Mouse (Mus musculus): ENCODE data around the gene Lamb1. TPM values are rescaled to one million over a fixed set of nuclear protein-coding genes. Genes with fewer than 3 reads are reported as not detected.
A peak's percentile ranks its signal among the peaks of the same experiment; 100 is the strongest.

The Lamb1 gene
- polyA plus RNA-seq, 1 experiment from 2014 or later: 42.6 TPM

- H3K4me1 ChIP-seq (ENCODE audit: control insufficient read depth, insufficient read depth, low read length): no peaks in the 10 kb centered on the region
- DNase-seq (ENCODE audit: low spot score) (no peak), ATAC-seq (replicated peaks; ENCODE audit: insufficient number of reproducible peaks, low FRiP score, low TSS enrichment, low read depth) (no peak)
- H3K4me3 ChIP-seq (ENCODE audit: low read depth, low read length): no peak overlapping the region
- no peaks in the 10 kb centered on the region for H3K27me3 ChIP-seq (ENCODE audit: control insufficient read depth, insufficient read depth, low read length)
- no peak overlapping the region for H3K4me2 ChIP-seq (ENCODE audit: low read depth, low read length)
- H3K9me3 ChIP-seq (replicated peaks; ENCODE audit: control insufficient read depth, low read length): no peaks in the 10 kb centered on the region
- no peak overlapping the region for H3K9ac ChIP-seq (replicated peaks; ENCODE audit: low read length)
- H3K27ac ChIP-seq (replicated peaks; ENCODE audit: low read depth, low read length): no peak overlapping the region
- H3K36me3 ChIP-seq (replicated peaks; ENCODE audit: control insufficient read depth, insufficient read depth, low read depth, low read length): no peaks in the 10 kb centered on the region
- WGBS: 73% methylated on average over 9 of the region's 9 CpGs
Observed at GRCm38 (mm10) chr12:31256121-31256903, 8.7 kb upstream of the Lamb1 start.

GRCm38 (mm10) chr12:31261882-31262281 lies 3.2 kb upstream of the Lamb1 start:
- H3K36me3 ChIP-seq (replicated peaks; ENCODE audit: control insufficient read depth, insufficient read depth, low read depth, low read length): no peaks in the 10 kb centered on the region
- H3K27me3 ChIP-seq (ENCODE audit: control insufficient read depth, insufficient read depth, low read length): no peaks in the 10 kb centered on the region
- no peak overlapping the region for H3K4me3 ChIP-seq (ENCODE audit: low read depth, low read length)
- DNase-seq (ENCODE audit: low spot score) (no peak), ATAC-seq (replicated peaks; ENCODE audit: insufficient number of reproducible peaks, low FRiP score, low TSS enrichment, low read depth) (no peak)
- no peaks in the 10 kb centered on the region for H3K4me1 ChIP-seq (ENCODE audit: control insufficient read depth, insufficient read depth, low read length)
- WGBS: 80% methylated on average over 3 of the region's 3 CpGs
- no peak overlapping the region for H3K9ac ChIP-seq (replicated peaks; ENCODE audit: low read length)
- no peaks in the 10 kb centered on the region for H3K9me3 ChIP-seq (replicated peaks; ENCODE audit: control insufficient read depth, low read length)
- H3K4me2 ChIP-seq (ENCODE audit: low read depth, low read length): no peak overlapping the region
- H3K27ac ChIP-seq (replicated peaks; ENCODE audit: low read depth, low read length): no peak overlapping the region

DNA sequence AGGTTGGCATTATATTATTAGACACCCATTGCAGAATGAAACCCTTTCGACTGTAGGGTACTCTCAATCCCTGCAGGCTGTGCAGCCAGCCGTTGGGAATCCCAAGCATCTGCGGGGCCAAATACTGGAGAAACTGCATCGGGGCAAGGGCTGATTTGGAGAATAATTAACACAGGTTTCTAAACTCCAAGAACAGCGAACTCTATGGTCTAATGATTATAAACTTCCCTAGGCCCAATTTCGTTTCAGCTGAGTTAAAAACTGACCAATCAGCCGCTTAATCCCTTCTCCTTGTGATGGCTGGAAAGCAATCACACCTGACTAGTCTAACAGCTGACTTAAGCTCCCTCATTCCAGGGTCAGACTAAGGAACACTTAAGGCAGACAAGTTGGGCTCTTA lies 1.1 kb upstream of the Lamb1 start:
- WGBS: 28% methylated on average over 7 of the region's 7 CpGs
- H3K27ac ChIP-seq (replicated peaks; ENCODE audit: low read depth, low read length): no peak overlapping the region
- H3K4me3 ChIP-seq (ENCODE audit: low read depth, low read length): no peak overlapping the region
- H3K4me2 ChIP-seq (ENCODE audit: low read depth, low read length): no peak overlapping the region; the same call in 1 of the 2 replicates
- no peak for ATAC-seq (replicated peaks; ENCODE audit: insufficient number of reproducible peaks, low FRiP score, low TSS enrichment, low read depth)
- no peaks in the 10 kb centered on the region for H3K36me3 ChIP-seq (replicated peaks; ENCODE audit: control insufficient read depth, insufficient read depth, low read depth, low read length)
- H3K4me1 ChIP-seq (ENCODE audit: control insufficient read depth, insufficient read depth, low read length): peaks cover 2% of the 10 kb centered on the region; the same call in 1 of the 2 replicates
- no peak overlapping the region for H3K9ac ChIP-seq (replicated peaks; ENCODE audit: low read length)
- H3K27me3 ChIP-seq (ENCODE audit: control insufficient read depth, insufficient read depth, low read length): no peaks in the 10 kb centered on the region
- H3K9me3 ChIP-seq (replicated peaks; ENCODE audit: control insufficient read depth, low read length): no peaks in the 10 kb centered on the region
- no peak for DNase-seq (ENCODE audit: low spot score)

GRCm38 (mm10) chr12:31265722-31266431 lies 843 bp downstream of the Lamb1 start:
- DNase-seq (ENCODE audit: low spot score) (peak; percentile 73), ATAC-seq (replicated peaks; ENCODE audit: insufficient number of reproducible peaks, low FRiP score, low TSS enrichment, low read depth) (peak; percentile 40; the same call in 1 of the 2 replicates)
- H3K27ac ChIP-seq (replicated peaks; ENCODE audit: low read depth, low read length): peak overlapping the region; percentile 72
- under 1% methylated on average over 50 of the region's 50 CpGs for WGBS
- H3K9me3 ChIP-seq (replicated peaks; ENCODE audit: control insufficient read depth, low read length): no peaks in the 10 kb centered on the region
- H3K4me2 ChIP-seq (ENCODE audit: low read depth, low read length): peak overlapping the region; percentile 91
- peak overlapping the region; percentile 79 for H3K9ac ChIP-seq (replicated peaks; ENCODE audit: low read length)
- H3K27me3 ChIP-seq (ENCODE audit: control insufficient read depth, insufficient read depth, low read length): no peaks in the 10 kb centered on the region
- peaks cover 2% of the 10 kb centered on the region; the same call in 1 of the 2 replicates for H3K4me1 ChIP-seq (ENCODE audit: control insufficient read depth, insufficient read depth, low read length)
- no peaks in the 10 kb centered on the region for H3K36me3 ChIP-seq (replicated peaks; ENCODE audit: control insufficient read depth, insufficient read depth, low read depth, low read length)
- peak overlapping the region; percentile 71 for H3K4me3 ChIP-seq (ENCODE audit: low read depth, low read length)

DNA sequence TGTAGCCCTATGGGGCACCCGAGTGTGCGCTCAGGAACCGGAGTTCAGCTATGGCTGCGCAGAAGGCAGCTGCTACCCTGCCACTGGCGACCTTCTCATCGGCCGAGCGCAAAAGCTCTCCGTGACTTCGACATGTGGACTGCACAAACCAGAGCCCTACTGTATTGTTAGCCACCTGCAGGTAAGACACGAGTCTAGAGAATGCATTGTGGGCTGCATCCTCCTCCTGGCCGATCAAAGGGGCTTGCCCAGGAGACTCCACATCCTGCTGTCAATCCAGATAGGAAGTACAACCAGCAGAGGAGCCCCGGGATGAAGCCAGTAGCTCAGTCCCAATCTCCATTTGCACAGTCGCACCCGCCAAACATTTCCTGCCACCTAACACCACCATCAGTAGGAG lies 1.7 kb downstream of the Lamb1 start:
- H3K4me2 ChIP-seq (ENCODE audit: low read depth, low read length): peak overlapping the region; percentile 91
- H3K36me3 ChIP-seq (replicated peaks; ENCODE audit: control insufficient read depth, insufficient read depth, low read depth, low read length): no peaks in the 10 kb centered on the region
- ATAC-seq (replicated peaks; ENCODE audit: insufficient number of reproducible peaks, low FRiP score, low TSS enrichment, low read depth): no peak
- peak; percentile 37 for DNase-seq (ENCODE audit: low spot score)
- H3K9me3 ChIP-seq (replicated peaks; ENCODE audit: control insufficient read depth, low read length): no peaks in the 10 kb centered on the region
- 3% methylated on average over 15 of the region's 15 CpGs for WGBS
- no peaks in the 10 kb centered on the region for H3K27me3 ChIP-seq (ENCODE audit: control insufficient read depth, insufficient read depth, low read length)
- peak overlapping the region; percentile 71 for H3K4me3 ChIP-seq (ENCODE audit: low read depth, low read length)
- H3K9ac ChIP-seq (replicated peaks; ENCODE audit: low read length): peak overlapping the region; percentile 79
- no peak overlapping the region; the same call in 1 of the 2 replicates for H3K27ac ChIP-seq (replicated peaks; ENCODE audit: low read depth, low read length)
- peaks cover 4% of the 10 kb centered on the region; the same call in 1 of the 2 replicates for H3K4me1 ChIP-seq (ENCODE audit: control insufficient read depth, insufficient read depth, low read length)

GRCm38 (mm10) chr12:31267363-31267762 lies 2.3 kb downstream of the Lamb1 start:
- ATAC-seq (replicated peaks; ENCODE audit: insufficient number of reproducible peaks, low FRiP score, low TSS enrichment, low read depth) (no peak), DNase-seq (ENCODE audit: low spot score) (no peak)
- no peak overlapping the region for H3K9ac ChIP-seq (replicated peaks; ENCODE audit: low read length)
- H3K36me3 ChIP-seq (replicated peaks; ENCODE audit: control insufficient read depth, insufficient read depth, low read depth, low read length): no peaks in the 10 kb centered on the region
- no peak overlapping the region for H3K4me3 ChIP-seq (ENCODE audit: low read depth, low read length)
- no peaks in the 10 kb centered on the region for H3K27me3 ChIP-seq (ENCODE audit: control insufficient read depth, insufficient read depth, low read length)
- H3K9me3 ChIP-seq (replicated peaks; ENCODE audit: control insufficient read depth, low read length): no peaks in the 10 kb centered on the region
- 26% methylated on average over 4 of the region's 4 CpGs for WGBS
- H3K4me2 ChIP-seq (ENCODE audit: low read depth, low read length): peak overlapping the region; percentile 91
- H3K4me1 ChIP-seq (ENCODE audit: control insufficient read depth, insufficient read depth, low read length): peaks cover 4% of the 10 kb centered on the region; the same call in 1 of the 2 replicates
- no peak overlapping the region for H3K27ac ChIP-seq (replicated peaks; ENCODE audit: low read depth, low read length)

- no peak overlapping the region for H3K4me2 ChIP-seq (ENCODE audit: low read depth, low read length)
- no peak overlapping the region for H3K9ac ChIP-seq (replicated peaks; ENCODE audit: low read length)
- no peaks in the 10 kb centered on the region for H3K9me3 ChIP-seq (replicated peaks; ENCODE audit: control insufficient read depth, low read length)
- H3K27me3 ChIP-seq (ENCODE audit: control insufficient read depth, insufficient read depth, low read length): no peaks in the 10 kb centered on the region
- H3K27ac ChIP-seq (replicated peaks; ENCODE audit: low read depth, low read length): no peak overlapping the region
- DNase-seq (ENCODE audit: low spot score): no peak
- H3K4me1 ChIP-seq (ENCODE audit: control insufficient read depth, insufficient read depth, low read length): peaks cover 4% of the 10 kb centered on the region; the same call in 1 of the 2 replicates
- WGBS: 74% methylated on average over 3 of the region's 3 CpGs
- ATAC-seq (replicated peaks; ENCODE audit: insufficient number of reproducible peaks, low FRiP score, low TSS enrichment, low read depth): no peak
- H3K4me3 ChIP-seq (ENCODE audit: low read depth, low read length): no peak overlapping the region
- no peaks in the 10 kb centered on the region for H3K36me3 ChIP-seq (replicated peaks; ENCODE audit: control insufficient read depth, insufficient read depth, low read depth, low read length)
Observed at GRCm38 (mm10) chr12:31268315-31268714, 3.3 kb downstream of the Lamb1 start.

Measured in embryonic facial prominence, embryonic 11.5 days (tissue).